Mouse (Mus musculus): ENCODE results near the gene Dync1h1.

- no peak for TF ChIP-seq CTCF (conservative IDR thresholded peaks at IDR 0.05; ENCODE audit: insufficient read depth, insufficient read length, low read depth, low read length)
- no peak for TF ChIP-seq POLR2A (IDR thresholded peaks at IDR 0.05; ENCODE audit: low read depth, low read length)
Measured at GRCm38 (mm10) chr12:110564848-110565247, 36.4 kb upstream of the Dync1h1 start.
